Comparison of ENCODE assay signal across 8 mouse cellular contexts in genomic region chr9:108306571-108306980, GRCm38 (mm10). TPM values are rescaled to one million over a fixed set of nuclear protein-coding genes. Genes with fewer than 3 reads are reported as not detected.
DNase-seq lines count a peak whose midpoint lies in the region; ATAC-seq and TF ChIP-seq lines count a peak whose summit lies in the region.

No protein-coding gene starts in this region.

- WGBS in hindbrain, postnatal 0 days, result under 1% methylated on average over 49 of the region's 51 CpGs
- under 1% methylated on average over 51 of the region's 51 CpGs for WGBS in liver, embryonic 15.5 days (ENCODE audit: insufficient replicate concordance)

- H3K4me1 ChIP-seq in bone marrow macrophage, adult 2 months (ENCODE audit: control insufficient read depth, insufficient read depth, low read length), result peaks cover 21% of the 10 kb centered on the region
- H3K4me1 ChIP-seq in hindbrain, postnatal 0 days (ENCODE audit: insufficient read depth, low read length), result peaks cover 21% of the 10 kb centered on the region
- peaks cover 64% of the 10 kb centered on the region for H3K4me1 ChIP-seq in liver, embryonic 15.5 days (replicated peaks)

- DNase-seq in kidney, adult 18-20 months, result peak; percentile 84
- no peak for DNase-seq in kidney, adult 11 months
- DNase-seq in forelimb bud, embryonic 11.5 days (ENCODE audit: low read depth, low spot score), result peak; percentile 38
- peak; percentile 83 for DNase-seq in hindbrain, postnatal 0 days (ENCODE audit: low spot score)
- DNase-seq in natural killer cell, adult 2 months (ENCODE audit: low spot score in 2 of 2), result peak; percentile 75 to 85
- peak; percentile 76 to 77 for DNase-seq in thymus, adult 18-20 months

- no peaks in the 10 kb centered on the region for H3K27me3 ChIP-seq in hindbrain, postnatal 0 days (ENCODE audit: insufficient read depth, low read length)
- H3K27me3 ChIP-seq in liver, embryonic 15.5 days, result no peaks in the 10 kb centered on the region

- ATAC-seq in hindbrain, postnatal 0 days, result peak; percentile 64
- peak; percentile 78 for ATAC-seq in liver, embryonic 15.5 days (ENCODE audit: insufficient read depth)

- peak overlapping the region; percentile 63 for H3K4me2 ChIP-seq in hindbrain, postnatal 0 days (ENCODE audit: low read depth, low read length)
- H3K4me2 ChIP-seq in liver, embryonic 15.5 days, result peak overlapping the region; percentile 90

- H3K36me3 ChIP-seq in hindbrain, postnatal 0 days (ENCODE audit: insufficient read depth, low read length), result 0 out of 2 replicates have a peak, but pooled peaks cover 5% of the 10 kb centered on the region
- H3K36me3 ChIP-seq in liver, embryonic 15.5 days (replicated peaks), result peaks cover 37% of the 10 kb centered on the region

- no peak for TF ChIP-seq POLR2A in bone marrow macrophage, adult 2 months (IDR thresholded peaks at IDR 0.05; ENCODE audit: borderline replicate concordance, low read depth, low read length)

- H3K27ac ChIP-seq in bone marrow macrophage, adult 2 months (ENCODE audit: insufficient read depth, low read depth, low read length), result peak overlapping the region; percentile 99
- H3K27ac ChIP-seq in hindbrain, postnatal 0 days, result peak overlapping the region; percentile 99
- H3K27ac ChIP-seq in liver, embryonic 15.5 days (replicated peaks), result peak overlapping the region; percentile 100

- no peaks in the 10 kb centered on the region for H3K9me3 ChIP-seq in hindbrain, postnatal 0 days (ENCODE audit: low read length)
- no peaks in the 10 kb centered on the region for H3K9me3 ChIP-seq in liver, embryonic 15.5 days (replicated peaks)

- no peak for TF ChIP-seq CTCF in bone marrow macrophage, adult 2 months (IDR thresholded peaks at IDR 0.05; ENCODE audit: low read depth, low read length)
- no peak for TF ChIP-seq CTCF in hindbrain, postnatal 0 days (IDR thresholded peaks at IDR 0.05; ENCODE audit: low read depth)

- peak overlapping the region; percentile 97 for H3K9ac ChIP-seq in hindbrain, postnatal 0 days (replicated peaks; ENCODE audit: low read length)
- peak overlapping the region; percentile 100 for H3K9ac ChIP-seq in liver, embryonic 15.5 days

- H3K4me3 ChIP-seq in bone marrow macrophage, adult 2 months (ENCODE audit: insufficient read depth, low read length), result peak overlapping the region; percentile 94
- peak overlapping the region; percentile 92 for H3K4me3 ChIP-seq in hindbrain, postnatal 0 days (ENCODE audit: low read length)
- H3K4me3 ChIP-seq in liver, embryonic 15.5 days (replicated peaks), result peak overlapping the region; percentile 85

RNA-seq across cellular contexts. Expression of gene Tcta, which starts 0.6 kb away (rescaled TPM):
- polyA plus RNA-seq in bone marrow macrophage, adult 2 months (2012; ENCODE audit: insufficient read depth, insufficient read length, missing spikeins), result 10.5 and 11.2 TPM in 2 replicates
- total RNA-seq in hindbrain, postnatal 0 days (2014; rRNA removed), result 65.2 and 66.5 TPM in 2 replicates
- polyA plus RNA-seq in hindbrain, postnatal 0 days (2015; fragmentation: Nextera tagmentation; extraction: Ambion mirVana), result 79.4 and 80.3 TPM in 2 replicates
- polyA plus RNA-seq in liver, embryonic 15.5 days (2015; fragmentation: Nextera tagmentation; extraction: Ambion mirVana), result 14.1 and 14.4 TPM in 2 replicates

RNA-seq across cellular contexts. Expression of gene Rhoa, which starts 0.6 kb away (rescaled TPM):
- 499 and 511 TPM in 2 replicates for polyA plus RNA-seq in bone marrow macrophage, adult 2 months (2012; ENCODE audit: insufficient read depth, insufficient read length, missing spikeins)
- 105 and 106 TPM in 2 replicates for total RNA-seq in hindbrain, postnatal 0 days (2014; rRNA removed)
- polyA plus RNA-seq in hindbrain, postnatal 0 days (2015; fragmentation: Nextera tagmentation; extraction: Ambion mirVana), result 268 and 276 TPM in 2 replicates
- 190 and 202 TPM in 2 replicates for polyA plus RNA-seq in liver, embryonic 15.5 days (2015; fragmentation: Nextera tagmentation; extraction: Ambion mirVana)

RNA-seq across cellular contexts. Expression of gene Amt, which starts 9.9 kb away (rescaled TPM):
- 4.5 and 6.5 TPM in 2 replicates for polyA plus RNA-seq in bone marrow macrophage, adult 2 months (2012; ENCODE audit: insufficient read depth, insufficient read length, missing spikeins)
- 22.5 and 27.1 TPM in 2 replicates for total RNA-seq in hindbrain, postnatal 0 days (2014; rRNA removed)
- 28.5 and 32.9 TPM in 2 replicates for polyA plus RNA-seq in hindbrain, postnatal 0 days (2015; fragmentation: Nextera tagmentation; extraction: Ambion mirVana)
- 11.9 and 13.3 TPM in 2 replicates for polyA plus RNA-seq in liver, embryonic 15.5 days (2015; fragmentation: Nextera tagmentation; extraction: Ambion mirVana)

RNA-seq across cellular contexts. Expression of gene Nicn1, which starts 16.3 kb away (rescaled TPM):
- 13.5 and 15.3 TPM in 2 replicates for polyA plus RNA-seq in bone marrow macrophage, adult 2 months (2012; ENCODE audit: insufficient read depth, insufficient read length, missing spikeins)
- 79.8 and 108 TPM in 2 replicates for total RNA-seq in hindbrain, postnatal 0 days (2014; rRNA removed)
- 114 and 118 TPM in 2 replicates for polyA plus RNA-seq in hindbrain, postnatal 0 days (2015; fragmentation: Nextera tagmentation; extraction: Ambion mirVana)
- polyA plus RNA-seq in liver, embryonic 15.5 days (2015; fragmentation: Nextera tagmentation; extraction: Ambion mirVana), result 5.8 and 6.7 TPM in 2 replicates

RNA-seq across cellular contexts. Expression of gene Gpx1, which starts 32.1 kb away (rescaled TPM):
- 531 and 533 TPM in 2 replicates for polyA plus RNA-seq in bone marrow macrophage, adult 2 months (2012; ENCODE audit: insufficient read depth, insufficient read length, missing spikeins)
- 224 and 226 TPM in 2 replicates for total RNA-seq in hindbrain, postnatal 0 days (2014; rRNA removed)
- polyA plus RNA-seq in hindbrain, postnatal 0 days (2015; fragmentation: Nextera tagmentation; extraction: Ambion mirVana), result 426 and 460 TPM in 2 replicates
- polyA plus RNA-seq in liver, embryonic 15.5 days (2015; fragmentation: Nextera tagmentation; extraction: Ambion mirVana), result 6,133 and 6,280 TPM in 2 replicates
